Mouse (Mus musculus) small intestine, adult 2 months (tissue): ENCODE data around the gene Gjd3.

Experiments
- CTCF ChIP-seq: fragments of 200-500 bp; IDR thresholded peaks from 2 replicates; pipeline ENCODE4 v1.5.1; 2012; ENCODE audit warnings: low read depth, mild to moderate bottlenecking, control low read depth, inconsistent platforms, low read length, moderate library complexity, mixed read lengths; ENCODE audit not compliant: insufficient replicate concordance, insufficient read length; ENCODE audit errors: extremely low read depth
- POLR2A ChIP-seq: fragments of 200-500 bp; IDR thresholded peaks from 2 replicates; pipeline ENCODE4 v1.6.1; 2012; ENCODE audit warnings: low read depth, mild to moderate bottlenecking, control low read depth, inconsistent platforms, low read length, moderate library complexity

GRCm38 (mm10) chr11:98965416-98966077, 17.3 kb downstream of the Gjd3 start:
- TF ChIP-seq CTCF (no peak), POLR2A (no peak)
